Mouse (Mus musculus): ENCODE data around the gene Ankrd40. TPM values are rescaled to one million over a fixed set of nuclear protein-coding genes. Genes with fewer than 3 reads are reported as not detected.

Ankrd40 gene
- 14.8 and 15.4 TPM in 2 replicates for polyA plus RNA-seq (2015; fragmentation: Nextera tagmentation; extraction: Ambion mirVana)

DNA sequence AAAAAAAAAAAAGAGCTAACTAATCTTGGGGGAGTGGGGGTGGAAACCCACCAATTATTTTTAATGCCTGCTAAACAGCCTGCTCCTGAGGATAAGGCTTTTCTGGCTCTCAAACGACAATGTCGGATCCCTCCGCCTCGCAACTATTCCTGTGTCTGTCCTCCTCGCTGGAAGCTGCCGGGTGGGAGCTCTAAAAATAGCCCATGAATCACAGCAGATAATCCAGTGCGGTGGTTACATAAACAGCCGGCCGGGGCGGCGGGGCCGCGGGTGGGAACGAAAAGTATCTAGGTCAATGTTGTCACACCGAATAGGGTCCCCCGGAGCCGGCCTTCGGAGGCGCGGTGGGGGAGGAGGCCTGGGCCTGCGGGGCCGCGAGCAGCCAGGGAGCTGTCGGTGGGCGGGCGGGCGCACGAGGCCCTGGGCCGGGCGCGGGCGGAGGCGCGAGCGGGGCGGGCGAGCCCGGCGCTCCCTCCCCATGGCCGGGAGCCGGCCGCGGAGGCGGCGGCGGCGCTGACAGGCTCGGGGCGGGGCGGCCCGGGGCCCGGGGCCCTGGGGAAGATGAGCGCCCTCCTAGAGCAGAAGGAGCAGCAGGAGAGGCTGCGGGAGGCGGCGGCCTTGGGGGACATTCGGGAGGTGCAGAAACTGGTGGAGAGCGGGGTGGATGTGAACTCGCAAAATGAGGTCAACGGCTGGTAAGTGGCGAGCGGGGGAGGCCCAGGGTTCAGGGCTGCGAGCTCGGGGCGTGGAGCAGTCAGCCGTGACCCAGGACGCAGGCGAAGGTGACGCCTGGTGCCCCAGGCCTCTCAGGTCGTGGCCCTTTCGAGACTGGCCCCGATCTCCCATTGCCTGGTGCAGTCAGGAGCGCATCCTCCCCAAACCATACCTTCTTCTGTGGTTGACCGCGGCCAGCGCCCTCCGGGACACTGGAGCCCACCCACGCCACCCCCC is at the start of gene Ankrd40:
Gene Ankrd40, plus strand, starts transcription at position 309 of the 951 bp plus-strand sequence.
- Histone ChIP-seq H3K4me3 (replicated peaks) (peak within 1 kb of the TSS; percentile 79), H3K4me1 (peaks cover 29% of the 10 kb centered on the region), H3K27me3 (no peaks in the 10 kb centered on the region), H3K9me3 (replicated peaks) (no peaks in the 10 kb centered on the region), H3K36me3 (no peaks in the 10 kb centered on the region), H3K4me2 (peak within 1 kb of the TSS; percentile 73), H3K27ac (peak within 1 kb of the TSS; percentile 98), H3K9ac (peak within 1 kb of the TSS; percentile 85)
- 1% methylated on average over 73 of the region's 78 CpGs for WGBS
- peak; percentile 89 for ATAC-seq (replicated peaks; ENCODE audit: low FRiP score)

DNA sequence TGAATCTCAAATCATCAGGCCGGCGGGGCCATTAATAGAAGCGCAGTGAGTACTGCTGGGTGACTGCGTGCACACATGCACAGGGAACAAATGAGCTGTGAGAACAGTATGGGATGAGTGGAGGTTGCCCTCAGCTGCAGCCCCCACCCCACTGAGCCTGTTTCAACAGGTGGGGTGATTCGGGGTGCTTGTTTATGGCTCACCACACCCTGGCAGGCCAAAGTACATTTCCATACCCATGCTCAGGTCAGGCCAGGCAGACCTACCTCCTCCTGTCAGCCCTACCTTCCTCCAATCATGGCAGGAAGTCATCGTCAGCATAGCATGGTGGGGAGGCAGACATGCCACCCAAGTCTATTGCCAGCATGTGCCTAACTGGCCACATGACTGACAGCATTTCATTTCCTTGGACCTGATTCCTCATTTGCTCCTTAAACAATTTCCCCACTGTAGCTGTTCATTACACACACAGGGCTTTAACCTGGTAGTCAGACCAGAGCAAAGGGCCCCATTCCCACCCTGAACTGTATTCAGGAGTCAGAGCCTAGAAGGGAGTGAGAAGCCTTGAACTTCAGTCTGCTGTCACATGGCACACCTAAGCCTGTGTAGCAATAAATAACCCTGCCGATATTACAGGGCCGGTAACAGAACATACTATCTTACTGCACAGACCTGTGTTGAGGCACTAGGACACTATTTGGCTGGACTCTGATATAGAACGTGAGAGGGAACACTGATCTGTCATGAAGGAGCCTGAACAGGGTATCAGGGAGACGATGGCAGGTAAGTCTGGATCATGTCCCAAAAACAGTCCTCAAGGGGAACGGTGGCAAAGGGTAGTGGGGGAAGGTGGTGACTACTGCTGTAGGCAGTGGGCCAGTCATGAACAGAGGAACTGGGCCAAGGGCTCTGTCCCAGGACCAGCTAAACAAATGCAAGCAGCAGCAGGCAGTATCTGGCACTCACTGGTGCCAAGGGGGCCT is 46.3 kb upstream of the Ankrd40 start, which contains the start of gene Gm21885:
Gene Gm21885, plus strand, starts transcription at position 675 of the 983 bp plus-strand sequence.
- no peak within 1 kb of the TSS for H3K9ac ChIP-seq
- no peak within 1 kb of the TSS for H3K27ac ChIP-seq
- H3K27me3 ChIP-seq = no peaks in the 10 kb centered on the region
- no peak for ATAC-seq (replicated peaks; ENCODE audit: low FRiP score)
- H3K36me3 ChIP-seq = peaks cover 30% of the 10 kb centered on the region
- H3K4me2 ChIP-seq = no peak within 1 kb of the TSS
- peaks cover 9% of the 10 kb centered on the region for H3K4me1 ChIP-seq
- no peak within 1 kb of the TSS for H3K4me3 ChIP-seq (replicated peaks)
- 81% methylated on average over 11 of the region's 11 CpGs for WGBS
- H3K9me3 ChIP-seq (replicated peaks) = no peaks in the 10 kb centered on the region

- 73% methylated on average over 5 of the region's 5 CpGs for WGBS
- Histone ChIP-seq H3K4me1 (0 out of 2 replicates have a peak, but pooled peaks cover 3% of the 10 kb centered on the region), H3K4me3 (replicated peaks) (no peak overlapping the region), H3K9me3 (replicated peaks) (no peaks in the 10 kb centered on the region), H3K9ac (no peak overlapping the region), H3K27ac (no peak overlapping the region), H3K27me3 (no peaks in the 10 kb centered on the region), H3K36me3 (peaks cover 38% of the 10 kb centered on the region), H3K4me2 (no peak overlapping the region)
- ATAC-seq (replicated peaks; ENCODE audit: low FRiP score) = no peak
Observed at GRCm38 (mm10) chr11:94282291-94282690, 45.5 kb upstream of the Ankrd40 start.

GRCm38 (mm10) chr11:94283536-94284099 is 44.2 kb upstream of the Ankrd40 start:
- peaks cover 51% of the 10 kb centered on the region for H3K36me3 ChIP-seq

GRCm38 (mm10) chr11:94285886-94286574 is 41.8 kb upstream of the Ankrd40 start:
- Histone ChIP-seq H3K4me1 (no peaks in the 10 kb centered on the region), H3K36me3 (peaks cover 74% of the 10 kb centered on the region), H3K27me3 (no peaks in the 10 kb centered on the region), H3K4me2 (no peak overlapping the region), H3K9ac (no peak overlapping the region), H3K9me3 (replicated peaks) (no peaks in the 10 kb centered on the region), H3K27ac (no peak overlapping the region), H3K4me3 (replicated peaks) (no peak overlapping the region)
- 87% methylated on average over 11 of the region's 11 CpGs for WGBS
- ATAC-seq (replicated peaks; ENCODE audit: low FRiP score) = no peak

More at GRCm38 (mm10) chr11:94283536-94284099, 44.2 kb upstream of the Ankrd40 start:
- no peak overlapping the region for H3K4me2 ChIP-seq
- no peaks in the 10 kb centered on the region for H3K9me3 ChIP-seq (replicated peaks)
- H3K27ac ChIP-seq = no peak overlapping the region
- H3K27me3 ChIP-seq = no peaks in the 10 kb centered on the region
- H3K4me1 ChIP-seq = no peaks in the 10 kb centered on the region
- 89% methylated on average over 6 of the region's 6 CpGs for WGBS
- H3K4me3 ChIP-seq (replicated peaks) = no peak overlapping the region
- no peak overlapping the region for H3K9ac ChIP-seq
- no peak for ATAC-seq (replicated peaks; ENCODE audit: low FRiP score)

DNA sequence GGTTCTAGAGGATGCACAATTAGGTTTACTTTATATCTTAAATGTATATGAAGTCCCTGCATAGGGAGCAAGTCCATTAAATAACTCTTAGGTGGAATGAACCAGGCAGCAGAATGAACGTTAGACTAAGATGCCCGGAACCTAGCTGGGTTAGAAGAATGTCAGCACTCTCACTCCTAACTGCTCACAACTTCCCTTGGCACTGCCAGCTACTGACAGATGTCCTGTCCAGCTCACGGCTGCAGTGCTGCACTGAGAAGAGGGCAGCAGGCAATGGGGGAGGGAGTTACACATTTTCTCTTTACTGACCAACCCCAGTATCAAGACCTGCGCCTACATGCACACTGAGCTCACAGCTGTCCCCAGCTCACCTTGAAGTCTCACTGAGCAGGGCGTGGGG is 40.7 kb upstream of the Ankrd40 start:
- H3K27ac ChIP-seq = no peak overlapping the region
- peaks cover 83% of the 10 kb centered on the region for H3K36me3 ChIP-seq
- H3K27me3 ChIP-seq = no peaks in the 10 kb centered on the region
- H3K4me1 ChIP-seq = no peaks in the 10 kb centered on the region
- H3K4me3 ChIP-seq (replicated peaks) = no peak overlapping the region
- WGBS = 93% methylated on average over 5 of the region's 5 CpGs
- no peak overlapping the region for H3K9ac ChIP-seq
- no peaks in the 10 kb centered on the region for H3K9me3 ChIP-seq (replicated peaks)
- no peak overlapping the region for H3K4me2 ChIP-seq
- ATAC-seq (replicated peaks; ENCODE audit: low FRiP score) = no peak

DNA sequence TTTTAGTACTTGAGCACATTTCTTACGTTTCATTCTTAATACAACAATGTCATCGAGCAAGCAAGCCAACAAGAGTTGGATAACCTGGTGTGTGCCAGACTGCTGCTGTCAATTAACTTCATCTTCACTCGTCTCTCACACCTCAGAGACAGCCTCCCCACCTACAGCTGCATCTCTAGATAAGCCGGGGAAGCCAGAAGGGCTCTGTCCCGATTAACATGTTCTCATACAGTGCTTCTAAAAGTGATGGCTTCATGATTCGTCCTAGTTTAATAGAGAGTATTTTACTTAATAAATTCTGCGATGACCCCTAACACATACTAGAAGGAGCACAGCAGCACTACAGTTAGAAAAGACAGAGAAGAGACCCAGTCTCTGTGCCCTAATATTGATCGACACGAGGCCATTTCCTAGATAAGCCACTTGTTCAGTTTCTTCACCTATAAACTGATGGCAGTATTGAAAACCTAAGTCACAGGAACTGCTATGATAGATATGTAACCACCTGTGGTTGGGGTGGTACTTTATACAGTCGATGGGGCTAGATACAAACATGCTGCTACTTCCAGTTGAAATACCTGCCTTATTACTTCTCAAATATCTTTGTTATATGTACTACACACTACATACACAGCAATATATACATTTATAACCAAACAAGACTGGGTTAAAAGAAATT is 37.6 kb upstream of the Ankrd40 start:
- Histone ChIP-seq H3K4me2 (no peak overlapping the region), H3K9me3 (replicated peaks) (no peaks in the 10 kb centered on the region), H3K27me3 (no peaks in the 10 kb centered on the region), H3K4me3 (replicated peaks) (no peak overlapping the region), H3K27ac (no peak overlapping the region), H3K9ac (no peak overlapping the region), H3K4me1 (no peaks in the 10 kb centered on the region), H3K36me3 (peaks cover 92% of the 10 kb centered on the region)
- 94% methylated on average over 10 of the region's 10 CpGs for WGBS
- ATAC-seq (replicated peaks; ENCODE audit: low FRiP score) = no peak

DNA sequence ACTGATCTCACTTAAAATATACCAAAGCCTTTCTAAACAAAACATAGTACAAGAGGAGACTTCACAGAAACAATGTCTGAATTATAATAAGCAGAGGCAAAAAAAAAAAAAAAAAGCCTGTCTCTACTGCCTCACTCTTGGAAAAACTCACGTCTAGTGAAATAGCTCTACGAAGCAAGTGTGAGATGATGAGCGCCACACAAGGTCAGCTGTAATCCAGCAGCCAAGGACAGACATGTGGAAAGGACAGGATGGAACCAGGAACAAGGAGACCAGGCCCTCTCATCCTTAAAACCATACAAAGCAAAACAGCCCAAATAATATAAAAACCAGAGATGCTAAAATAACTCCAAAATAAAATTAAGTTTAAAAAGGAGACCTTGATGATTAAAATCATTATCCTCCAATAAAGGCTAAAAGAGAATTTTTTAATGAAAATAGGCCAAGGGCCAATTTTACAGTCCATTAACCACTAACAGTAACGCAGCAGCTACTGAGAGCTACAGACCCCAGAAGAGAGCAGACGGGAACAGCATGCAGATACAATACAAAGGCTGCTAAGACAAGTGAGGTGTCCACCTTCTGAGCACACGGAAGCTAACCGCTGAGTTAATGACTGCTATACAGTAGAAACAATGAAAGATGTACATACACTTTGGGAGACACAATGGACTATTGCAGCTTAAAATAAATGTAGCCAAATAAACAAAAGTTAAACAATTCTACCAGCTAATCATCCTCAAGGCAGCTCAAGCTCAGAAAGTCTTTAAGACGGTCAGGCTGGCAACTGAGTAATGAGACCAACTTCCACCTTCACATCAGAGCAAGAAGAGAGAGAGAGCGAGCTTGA is 32.6 kb upstream of the Ankrd40 start:
- Histone ChIP-seq H3K9me3 (replicated peaks) (no peaks in the 10 kb centered on the region), H3K4me1 (no peaks in the 10 kb centered on the region), H3K4me3 (replicated peaks) (no peak overlapping the region), H3K36me3 (peaks cover 93% of the 10 kb centered on the region), H3K9ac (no peak overlapping the region), H3K4me2 (no peak overlapping the region), H3K27me3 (no peaks in the 10 kb centered on the region), H3K27ac (no peak overlapping the region)
- WGBS = 75% methylated on average over 9 of the region's 9 CpGs
- ATAC-seq (replicated peaks; ENCODE audit: low FRiP score) = no peak

GRCm38 (mm10) chr11:94312733-94313132 is 15.1 kb upstream of the Ankrd40 start:
- Histone ChIP-seq H3K9me3 (replicated peaks) (no peaks in the 10 kb centered on the region), H3K27me3 (no peaks in the 10 kb centered on the region), H3K27ac (no peak overlapping the region), H3K9ac (no peak overlapping the region), H3K36me3 (peaks cover 8% of the 10 kb centered on the region; the same call in 1 of the 2 replicates), H3K4me2 (no peak overlapping the region), H3K4me1 (peaks cover 37% of the 10 kb centered on the region), H3K4me3 (replicated peaks) (no peak overlapping the region)
- 93% methylated on average over 1 of the region's 1 CpGs for WGBS
- no peak for ATAC-seq (replicated peaks; ENCODE audit: low FRiP score)

GRCm38 (mm10) chr11:94314098-94314652 is 13.6 kb upstream of the Ankrd40 start:
- 59% methylated on average over 2 of the region's 2 CpGs for WGBS
- Histone ChIP-seq H3K4me1 (peaks cover 45% of the 10 kb centered on the region), H3K9me3 (replicated peaks) (no peaks in the 10 kb centered on the region), H3K36me3 (peaks cover 11% of the 10 kb centered on the region), H3K27ac (no peak overlapping the region), H3K4me2 (no peak overlapping the region), H3K4me3 (replicated peaks) (no peak overlapping the region), H3K9ac (no peak overlapping the region), H3K27me3 (no peaks in the 10 kb centered on the region)
- ATAC-seq (replicated peaks; ENCODE audit: low FRiP score) = no peak

All from kidney, embryonic 15.5 days (tissue).